Mouse (Mus musculus) brain, adult 2 months (tissue): ENCODE results near the gene Psmd14.
A peak's percentile ranks its signal among the peaks of the same experiment; 100 is the strongest.

Experiments used
- DNase-seq: peaks from one replicate; pipeline ENCODE4 v3.0.0; 2011; ENCODE audit warnings: low read depth, low spot score

Gene Psmd14

GRCm38 (mm10) chr2:61759234-61759855, 47.9 kb downstream of the Psmd14 start:
- no peak for DNase-seq

GRCm38 (mm10) chr2:61760044-61760443, 48.5 kb downstream of the Psmd14 start:
- DNase-seq, result no peak

- DNase-seq, result no peak
These were observed 53.1 kb downstream of the Psmd14 start for GRCm38 (mm10) chr2:61764470-61765105.

- DNase-seq, result peak; percentile 61
These were observed 54.0 kb downstream of the Psmd14 start for GRCm38 (mm10) chr2:61765526-61765925.

GRCm38 (mm10) chr2:61780794-61781193, 69.3 kb downstream of the Psmd14 start:
- DNase-seq, result no peak

- DNase-seq, result no peak
These were observed 83.5 kb downstream of the Psmd14 start for GRCm38 (mm10) chr2:61794960-61795359.

GRCm38 (mm10) chr2:61798048-61798447, 86.6 kb downstream of the Psmd14 start:
- no peak for DNase-seq

- DNase-seq, result peak; percentile 50
These were observed 91.3 kb downstream of the Psmd14 start, which contains the start of gene Tbr1 for GRCm38 (mm10) chr2:61802656-61803251. Tbr1 (plus strand) TSS chr2:61802930.

- peak; percentile 53 for DNase-seq
These were observed 92.2 kb downstream of the Psmd14 start for GRCm38 (mm10) chr2:61803443-61804367.

- peak; percentile 76 for DNase-seq
These were observed 92.9 kb downstream of the Psmd14 start for GRCm38 (mm10) chr2:61804382-61804840.

- DNase-seq, result no peak
These were observed 93.5 kb downstream of the Psmd14 start for GRCm38 (mm10) chr2:61804841-61805540.

- no peak for DNase-seq
These were observed 94.2 kb downstream of the Psmd14 start for GRCm38 (mm10) chr2:61805541-61806345.

- DNase-seq, result no peak
These were observed 94.9 kb downstream of the Psmd14 start for GRCm38 (mm10) chr2:61806346-61806825.

- DNase-seq, result no peak
These were observed 95.7 kb downstream of the Psmd14 start for GRCm38 (mm10) chr2:61807151-61807550.

- no peak for DNase-seq
These were observed 96.3 kb downstream of the Psmd14 start for GRCm38 (mm10) chr2:61807781-61808180.

GRCm38 (mm10) chr2:61808776-61809175, 97.3 kb downstream of the Psmd14 start:
- no peak for DNase-seq

- DNase-seq, result no peak
These were observed 97.9 kb downstream of the Psmd14 start for GRCm38 (mm10) chr2:61809381-61809780.

- no peak for DNase-seq
These were observed 99.3 kb downstream of the Psmd14 start for GRCm38 (mm10) chr2:61810751-61811150.

GRCm38 (mm10) chr2:61811163-61811506, 99.6 kb downstream of the Psmd14 start:
- DNase-seq, result no peak
